Mouse (Mus musculus) liver, postnatal 0 days (tissue): ENCODE measurements around the gene Mgat5.

Experiments used
- CTCF ChIP-seq: sonication (generic); IDR thresholded peaks from 2 replicates; pipeline ENCODE4 v1.5.1; 2016; ENCODE audit warnings: antibody characterized with exemption, low read depth
- EP300 ChIP-seq: IDR thresholded peaks from 2 replicates; pipeline ENCODE4 v1.6.1; 2016; ENCODE audit warnings: antibody characterized with exemption, low read depth, mild to moderate bottlenecking

DNA sequence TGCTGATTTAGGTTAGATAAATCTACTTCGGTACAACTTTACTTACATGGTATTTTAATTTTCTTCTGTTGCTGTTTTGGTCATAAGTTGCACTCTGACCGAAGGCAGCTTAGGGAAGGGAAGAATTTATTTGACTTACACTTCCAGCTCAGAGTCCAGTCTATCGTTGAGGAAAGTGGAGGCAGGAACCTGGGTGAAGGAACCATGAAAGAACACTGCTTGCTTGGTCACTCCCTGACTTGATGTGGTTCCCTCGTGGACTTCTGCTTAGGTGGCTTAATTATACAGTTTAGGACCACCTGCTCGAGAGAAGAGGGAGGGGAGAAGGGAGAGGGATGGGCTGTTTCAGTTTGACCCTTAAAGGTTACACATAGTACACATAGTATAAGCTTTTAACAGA, 105.2 kb downstream of the Mgat5 start:
- TF ChIP-seq CTCF (no peak), EP300 (no peak)
